Mouse (Mus musculus): ENCODE data around the gene Fv1. TPM values are rescaled to one million over a fixed set of nuclear protein-coding genes. Genes with fewer than 3 reads are reported as not detected.

The Fv1 gene
- polyA plus RNA-seq, 1 experiment from 2014 or later: 17.1 TPM

DNA sequence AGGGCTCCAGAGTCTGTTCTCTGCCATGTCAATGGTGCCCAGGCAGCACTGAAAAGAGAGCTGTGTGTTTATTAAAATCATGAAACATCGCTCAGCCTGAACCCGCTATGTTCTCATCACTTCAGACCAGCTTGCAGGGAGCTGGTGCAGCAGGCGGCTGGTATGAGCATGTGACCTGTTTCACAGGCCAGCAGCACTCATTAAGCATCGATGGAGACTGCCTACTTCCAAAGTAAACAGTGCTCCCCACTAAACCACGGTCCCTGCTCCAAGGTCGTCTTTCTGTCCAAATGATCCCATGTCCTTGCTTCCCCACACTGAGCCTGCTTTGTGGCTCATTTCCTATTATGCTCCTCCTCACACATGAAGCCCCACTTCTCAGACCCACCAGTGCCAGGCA, 21.6 kb downstream of the Fv1 start:
- Histone ChIP-seq H3K9me3 (ENCODE audit: control insufficient read depth, low read length) (no peaks in the 10 kb centered on the region), H3K36me3 (ENCODE audit: control insufficient read depth, insufficient read depth, low read length) (peaks cover 14% of the 10 kb centered on the region; the same call in 1 of the 2 replicates), H3K27ac (ENCODE audit: low read depth, low read length) (no peak overlapping the region), H3K27me3 (ENCODE audit: control insufficient read depth, insufficient read depth, low read length) (no peaks in the 10 kb centered on the region), H3K4me3 (ENCODE audit: low read depth, low read length) (no peak overlapping the region), H3K4me2 (ENCODE audit: low read depth, low read length, severe bottlenecking) (no peak overlapping the region), H3K9ac (ENCODE audit: low read length) (no peak overlapping the region), H3K4me1 (replicated peaks; ENCODE audit: control insufficient read depth, insufficient read depth, low read length) (no peaks in the 10 kb centered on the region)
- ATAC-seq (replicated peaks; ENCODE audit: low FRiP score): no peak
- DNase-seq (ENCODE audit: low spot score): no peak
- WGBS: 94% methylated on average over 6 of the region's 6 CpGs

- Histone ChIP-seq H3K4me1 (replicated peaks; ENCODE audit: control insufficient read depth, insufficient read depth, low read length) (no peaks in the 10 kb centered on the region), H3K36me3 (ENCODE audit: control insufficient read depth, insufficient read depth, low read length) (peaks cover 2% of the 10 kb centered on the region; the same call in 1 of the 2 replicates), H3K9me3 (ENCODE audit: control insufficient read depth, low read length) (no peaks in the 10 kb centered on the region), H3K9ac (ENCODE audit: low read length) (no peak overlapping the region), H3K4me2 (ENCODE audit: low read depth, low read length, severe bottlenecking) (no peak overlapping the region), H3K27ac (ENCODE audit: low read depth, low read length) (no peak overlapping the region), H3K27me3 (ENCODE audit: control insufficient read depth, insufficient read depth, low read length) (no peaks in the 10 kb centered on the region), H3K4me3 (ENCODE audit: low read depth, low read length) (no peak overlapping the region)
- ATAC-seq (replicated peaks; ENCODE audit: low FRiP score): no peak
- DNase-seq (ENCODE audit: low spot score): no peak
- 92% methylated on average over 4 of the region's 4 CpGs for WGBS
These were observed 27.1 kb downstream of the Fv1 start for GRCm38 (mm10) chr4:147895815-147896330.

GRCm38 (mm10) chr4:147896411-147896810, 27.6 kb downstream of the Fv1 start:
- no peak for DNase-seq (ENCODE audit: low spot score)
- H3K27ac ChIP-seq (ENCODE audit: low read depth, low read length): no peak overlapping the region
- no peaks in the 10 kb centered on the region for H3K27me3 ChIP-seq (ENCODE audit: control insufficient read depth, insufficient read depth, low read length)
- no peak for ATAC-seq (replicated peaks; ENCODE audit: low FRiP score)
- H3K9ac ChIP-seq (ENCODE audit: low read length): no peak overlapping the region
- no peak overlapping the region for H3K4me3 ChIP-seq (ENCODE audit: low read depth, low read length)
- H3K4me1 ChIP-seq (replicated peaks; ENCODE audit: control insufficient read depth, insufficient read depth, low read length): no peaks in the 10 kb centered on the region
- 78% methylated on average over 1 of the region's 1 CpGs for WGBS
- H3K4me2 ChIP-seq (ENCODE audit: low read depth, low read length, severe bottlenecking): no peak overlapping the region
- peaks cover 2% of the 10 kb centered on the region; the same call in 1 of the 2 replicates for H3K36me3 ChIP-seq (ENCODE audit: control insufficient read depth, insufficient read depth, low read length)
- no peaks in the 10 kb centered on the region for H3K9me3 ChIP-seq (ENCODE audit: control insufficient read depth, low read length)

DNA sequence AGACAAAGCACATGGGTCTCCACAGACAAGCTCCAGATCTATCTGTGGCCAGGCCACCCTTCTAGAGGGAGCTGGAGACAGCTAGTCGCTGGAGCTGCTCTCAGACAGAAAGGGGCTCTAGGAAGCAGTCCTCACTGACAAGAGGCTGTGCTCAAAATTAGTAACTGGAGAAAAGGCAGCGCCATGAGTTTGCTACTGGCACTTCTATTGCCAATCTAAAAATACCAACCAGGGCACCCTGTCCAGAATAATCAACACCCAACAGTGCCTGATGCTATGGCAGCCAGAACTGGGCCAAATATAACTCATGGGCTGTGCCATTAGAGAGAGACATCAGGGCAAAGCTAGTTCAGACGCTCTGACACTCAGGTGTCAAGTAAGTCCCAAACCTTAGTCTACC, 28.6 kb downstream of the Fv1 start:
- WGBS: 82% methylated on average over 3 of the region's 3 CpGs
- DNase-seq (ENCODE audit: low spot score): no peak
- no peak overlapping the region for H3K4me2 ChIP-seq (ENCODE audit: low read depth, low read length, severe bottlenecking)

DNA sequence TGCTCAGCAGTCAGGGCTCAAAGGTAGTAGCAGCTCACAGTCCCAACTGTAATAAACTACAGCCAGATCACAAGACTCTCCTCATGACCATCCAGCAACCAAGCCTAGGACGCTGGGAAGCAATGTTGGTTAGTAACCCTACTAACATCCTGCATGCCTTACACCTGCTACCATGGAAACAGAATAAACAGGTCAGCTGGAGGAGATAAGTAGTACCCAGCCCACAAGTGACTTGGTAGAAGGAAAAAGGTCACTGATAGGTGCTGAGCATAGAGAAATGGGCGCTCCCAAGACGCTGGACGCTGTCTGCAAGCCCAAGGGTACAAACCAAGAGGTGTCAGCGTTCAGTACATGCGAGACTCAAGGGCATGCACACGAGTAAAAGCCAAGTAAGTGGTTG, 31.7 kb downstream of the Fv1 start:
- no peak overlapping the region for H3K27ac ChIP-seq (ENCODE audit: low read depth, low read length)
- H3K9ac ChIP-seq (ENCODE audit: low read length): no peak overlapping the region
- peaks cover 2% of the 10 kb centered on the region; the same call in 1 of the 2 replicates for H3K36me3 ChIP-seq (ENCODE audit: control insufficient read depth, insufficient read depth, low read length)
- WGBS: 93% methylated on average over 7 of the region's 7 CpGs
- DNase-seq (ENCODE audit: low spot score): no peak
- ATAC-seq (replicated peaks; ENCODE audit: low FRiP score): no peak
- H3K4me1 ChIP-seq (replicated peaks; ENCODE audit: control insufficient read depth, insufficient read depth, low read length): no peaks in the 10 kb centered on the region; the same call in 1 of the 2 replicates
- no peak overlapping the region for H3K4me3 ChIP-seq (ENCODE audit: low read depth, low read length)
- H3K9me3 ChIP-seq (ENCODE audit: control insufficient read depth, low read length): no peaks in the 10 kb centered on the region
- H3K4me2 ChIP-seq (ENCODE audit: low read depth, low read length, severe bottlenecking): no peak overlapping the region
- no peaks in the 10 kb centered on the region for H3K27me3 ChIP-seq (ENCODE audit: control insufficient read depth, insufficient read depth, low read length)

More for the DNA sequence above, 28.6 kb downstream of the Fv1 start:
- Histone ChIP-seq H3K9me3 (ENCODE audit: control insufficient read depth, low read length) (no peaks in the 10 kb centered on the region), H3K4me3 (ENCODE audit: low read depth, low read length) (no peak overlapping the region), H3K9ac (ENCODE audit: low read length) (no peak overlapping the region), H3K27me3 (ENCODE audit: control insufficient read depth, insufficient read depth, low read length) (no peaks in the 10 kb centered on the region), H3K4me1 (replicated peaks; ENCODE audit: control insufficient read depth, insufficient read depth, low read length) (no peaks in the 10 kb centered on the region), H3K36me3 (ENCODE audit: control insufficient read depth, insufficient read depth, low read length) (peaks cover 2% of the 10 kb centered on the region; the same call in 1 of the 2 replicates), H3K27ac (ENCODE audit: low read depth, low read length) (no peak overlapping the region)
- no peak for ATAC-seq (replicated peaks; ENCODE audit: low FRiP score)

DNA sequence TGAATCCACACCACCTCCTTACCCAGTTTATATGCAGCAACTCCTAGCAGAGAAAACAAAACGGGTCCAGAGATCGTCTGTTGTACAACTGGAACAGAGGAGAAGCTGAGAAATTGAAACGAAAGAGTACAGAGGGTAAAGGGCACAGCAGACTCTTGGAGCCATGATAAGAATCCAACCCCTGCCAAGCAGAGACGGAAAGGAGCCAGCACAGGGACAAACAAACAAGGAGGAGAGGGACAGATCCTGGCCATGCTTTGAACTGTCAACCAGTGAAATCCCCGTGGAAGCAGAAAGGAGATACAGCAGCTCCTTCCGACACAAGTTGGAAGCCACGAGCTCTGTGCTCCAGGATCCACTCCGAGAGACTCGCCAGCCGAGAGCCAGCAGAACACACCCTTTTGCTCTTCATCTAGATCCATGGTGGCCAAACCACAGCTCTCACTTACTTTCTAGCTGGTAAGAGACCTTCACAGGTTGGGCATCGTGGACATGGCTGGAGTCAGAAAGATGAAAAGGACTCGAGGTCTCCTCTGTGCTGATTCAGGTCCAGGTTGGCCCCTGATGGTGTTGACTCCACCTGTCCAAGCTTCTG, 34.2 kb downstream of the Fv1 start:
- DNase-seq (ENCODE audit: low spot score) (no peak), ATAC-seq (replicated peaks; ENCODE audit: low FRiP score) (no peak)
- H3K4me3 ChIP-seq (ENCODE audit: low read depth, low read length): no peak overlapping the region
- no peaks in the 10 kb centered on the region for H3K9me3 ChIP-seq (ENCODE audit: control insufficient read depth, low read length)
- H3K9ac ChIP-seq (ENCODE audit: low read length): no peak overlapping the region
- H3K4me2 ChIP-seq (ENCODE audit: low read depth, low read length, severe bottlenecking): no peak overlapping the region
- H3K36me3 ChIP-seq (ENCODE audit: control insufficient read depth, insufficient read depth, low read length): peaks cover 2% of the 10 kb centered on the region; the same call in 1 of the 2 replicates
- H3K27ac ChIP-seq (ENCODE audit: low read depth, low read length): no peak overlapping the region
- 90% methylated on average over 12 of the region's 12 CpGs for WGBS
- no peaks in the 10 kb centered on the region for H3K27me3 ChIP-seq (ENCODE audit: control insufficient read depth, insufficient read depth, low read length)
- no peaks in the 10 kb centered on the region; the same call in 1 of the 2 replicates for H3K4me1 ChIP-seq (replicated peaks; ENCODE audit: control insufficient read depth, insufficient read depth, low read length)

GRCm38 (mm10) chr4:147903601-147904000, 34.8 kb downstream of the Fv1 start:
- H3K9ac ChIP-seq (ENCODE audit: low read length): no peak overlapping the region
- peak overlapping the region; percentile 54 for H3K4me2 ChIP-seq (ENCODE audit: low read depth, low read length, severe bottlenecking)
- ATAC-seq (replicated peaks; ENCODE audit: low FRiP score): no peak
- H3K27me3 ChIP-seq (ENCODE audit: control insufficient read depth, insufficient read depth, low read length): no peaks in the 10 kb centered on the region
- WGBS: 74% methylated on average over 3 of the region's 3 CpGs
- no peak overlapping the region for H3K27ac ChIP-seq (ENCODE audit: low read depth, low read length)
- H3K4me1 ChIP-seq (replicated peaks; ENCODE audit: control insufficient read depth, insufficient read depth, low read length): no peaks in the 10 kb centered on the region; the same call in 1 of the 2 replicates
- no peak for DNase-seq (ENCODE audit: low spot score)
- H3K9me3 ChIP-seq (ENCODE audit: control insufficient read depth, low read length): no peaks in the 10 kb centered on the region
- peak overlapping the region; percentile 74 for H3K4me3 ChIP-seq (ENCODE audit: low read depth, low read length)
- H3K36me3 ChIP-seq (ENCODE audit: control insufficient read depth, insufficient read depth, low read length): peaks cover 2% of the 10 kb centered on the region; the same call in 1 of the 2 replicates

GRCm38 (mm10) chr4:147904313-147905089, 35.7 kb downstream of the Fv1 start, which contains the start of gene Mfn2:
Mfn2 (minus strand) TSS chr4:147904704.
- H3K4me1 ChIP-seq (replicated peaks; ENCODE audit: control insufficient read depth, insufficient read depth, low read length): no peaks in the 10 kb centered on the region; the same call in 1 of the 2 replicates
- under 1% methylated on average over 43 of the region's 59 CpGs for WGBS

More at GRCm38 (mm10) chr4:147904313-147905089, 35.7 kb downstream of the Fv1 start, which contains the start of gene Mfn2:
- ATAC-seq (replicated peaks; ENCODE audit: low FRiP score) (peak; percentile 95), DNase-seq (ENCODE audit: low spot score) (peak; percentile 94)
- Histone ChIP-seq H3K4me3 (ENCODE audit: low read depth, low read length) (peak within 1 kb of the TSS; percentile 74), H3K27ac (ENCODE audit: low read depth, low read length) (peak within 1 kb of the TSS; percentile 55; the same call in 1 of the 2 replicates), H3K36me3 (ENCODE audit: control insufficient read depth, insufficient read depth, low read length) (peaks cover 2% of the 10 kb centered on the region; the same call in 1 of the 2 replicates), H3K27me3 (ENCODE audit: control insufficient read depth, insufficient read depth, low read length) (no peaks in the 10 kb centered on the region), H3K9me3 (ENCODE audit: control insufficient read depth, low read length) (no peaks in the 10 kb centered on the region), H3K4me2 (ENCODE audit: low read depth, low read length, severe bottlenecking) (peak within 1 kb of the TSS; percentile 54), H3K9ac (ENCODE audit: low read length) (peak within 1 kb of the TSS; percentile 75)

Data from forebrain, embryonic 11.5 days (tissue).